Mouse (Mus musculus) stomach, embryonic 14.5 days (tissue): ENCODE measurements around the gene Aga. TPM values are rescaled to one million over a fixed set of nuclear protein-coding genes. Genes with fewer than 3 reads are reported as not detected.

Source experiments
- polyA plus RNA-seq: library from polyadenylated mRNA; unstranded; fragments of >200 nt; fragmentation: Nextera tagmentation; extraction: Ambion mirVana; gene quantifications from 2 replicates; pipeline ENCODE4 v1.2.1, GENCODE M21; 2014

Aga gene
- polyA plus RNA-seq, 1 experiment from 2014 or later, result 35.1 TPM

Other genes starting within 250 kb of the Aga start
- gene Neil3, start 127.3 kb downstream of the Aga start, polyA plus RNA-seq, result 29.1 and 36.3 TPM in 2 replicates